Mouse (Mus musculus): ENCODE data around the gene Ky.

Ky gene

DNA sequence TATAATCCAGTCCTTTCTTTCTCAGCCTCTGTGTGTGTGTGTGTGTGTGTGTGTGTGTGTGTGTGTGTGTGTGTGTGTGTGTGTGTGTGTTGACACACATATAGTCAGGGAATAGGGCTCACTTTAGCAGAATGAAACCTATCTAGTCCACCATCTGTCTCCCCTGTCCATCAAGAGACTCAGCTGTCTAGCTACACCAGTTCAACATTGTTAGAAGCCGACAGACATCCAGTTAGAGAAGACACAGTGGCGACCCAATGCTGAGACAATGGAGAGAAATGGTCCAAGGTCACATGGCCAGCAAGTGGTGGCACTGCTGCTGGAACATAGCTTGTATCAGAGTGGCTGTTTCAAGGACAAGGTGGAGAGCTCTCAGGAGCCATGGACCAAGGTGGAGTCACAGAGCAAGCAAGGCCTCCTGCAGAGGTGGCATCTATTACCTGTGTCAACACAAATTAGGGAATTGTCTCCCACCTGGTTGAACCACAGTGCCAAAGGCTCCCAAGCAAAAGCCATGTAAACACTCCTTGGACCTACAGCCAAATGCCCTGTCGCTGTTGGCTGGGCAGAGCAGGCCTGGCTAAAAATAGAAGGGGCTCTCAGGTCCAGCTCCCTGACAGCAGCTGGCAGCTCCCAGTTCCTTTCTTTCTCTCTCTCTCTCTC, 703 bp upstream of the Ky start:
- DNase-seq = peak; percentile 87 to 88

- DNase-seq = no peak
Observed at GRCm38 (mm10) chr9:102508315-102508714, 2.8 kb downstream of the Ky start.

- peak; percentile 89 for DNase-seq
Observed at GRCm38 (mm10) chr9:102511423-102511822, 5.9 kb downstream of the Ky start.

- DNase-seq = no peak
Observed at GRCm38 (mm10) chr9:102513578-102513977, 8.0 kb downstream of the Ky start.

GRCm38 (mm10) chr9:102518443-102518842, 12.9 kb downstream of the Ky start:
- peak; percentile 91 to 92 for DNase-seq

- no peak for DNase-seq
Observed at GRCm38 (mm10) chr9:102521396-102521795, 15.8 kb downstream of the Ky start.

DNA sequence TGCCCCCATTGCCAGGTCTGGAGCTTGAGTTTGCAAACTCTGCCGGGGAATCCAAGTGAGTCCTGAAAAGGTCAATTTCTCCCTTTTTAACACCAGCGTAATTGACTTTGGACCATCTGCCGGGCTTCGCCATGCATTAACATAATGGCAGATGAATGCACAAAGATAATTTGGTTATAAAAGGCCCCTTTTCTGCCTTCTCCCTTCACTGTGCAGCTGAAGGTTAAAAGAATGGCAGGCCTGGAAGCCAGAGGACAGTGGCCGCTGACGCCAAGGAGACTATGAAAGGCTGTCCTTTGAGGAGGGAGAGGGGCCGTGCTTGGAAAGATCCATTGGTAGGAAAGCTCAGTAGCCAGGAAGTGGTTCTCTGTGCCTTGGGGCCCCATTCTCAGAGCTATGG, 22.6 kb downstream of the Ky start:
- peak in 1 of 2 experiments; percentile 17 for DNase-seq

DNA sequence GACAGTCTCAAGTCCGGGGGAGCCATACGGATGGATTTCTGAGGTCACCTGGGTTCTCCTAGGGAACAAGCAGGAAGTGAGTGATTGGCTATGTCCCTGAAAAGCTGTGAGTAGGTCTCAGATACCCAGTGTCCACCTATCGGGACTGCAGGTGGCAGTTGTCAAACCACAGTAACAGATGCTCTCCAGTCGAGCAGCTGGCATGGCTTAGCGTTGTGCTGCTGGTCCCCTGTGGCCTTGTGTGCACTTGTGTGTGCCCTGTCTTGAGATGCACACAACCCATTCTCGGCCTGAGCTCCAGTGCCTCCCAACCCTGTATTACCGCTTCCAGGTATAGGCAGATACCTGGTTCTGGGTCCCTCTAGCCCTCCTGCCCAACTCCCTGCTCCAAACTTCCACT, 23.0 kb downstream of the Ky start:
- DNase-seq = peak in 1 of 2 experiments; percentile 21

- DNase-seq = no peak
Observed at GRCm38 (mm10) chr9:102529008-102529407, 23.5 kb downstream of the Ky start.

GRCm38 (mm10) chr9:102531051-102531892, 25.7 kb downstream of the Ky start:
- DNase-seq = no peak

- DNase-seq = peak; percentile 51 to 67
Observed at GRCm38 (mm10) chr9:102536968-102537367, 31.4 kb downstream of the Ky start.

DNA sequence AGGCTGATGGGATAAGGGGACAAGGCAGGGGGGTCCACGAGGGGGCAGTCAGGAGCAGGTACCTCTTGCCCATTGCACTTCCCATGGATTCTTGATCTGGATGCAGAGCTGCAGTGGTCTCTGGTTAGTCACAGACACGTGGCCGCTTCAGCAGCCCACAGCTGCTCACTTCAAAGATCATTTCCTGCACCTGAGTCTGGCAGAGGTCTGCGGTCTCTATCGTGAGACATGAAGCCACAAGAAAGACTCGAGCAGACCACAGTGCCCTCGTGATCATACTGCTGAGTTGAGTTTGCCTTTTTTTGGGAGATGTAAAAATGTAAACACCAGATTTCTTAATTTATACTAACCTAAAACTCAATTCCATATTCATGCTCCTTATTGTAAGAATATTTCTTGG, 34.1 kb downstream of the Ky start:
- DNase-seq = no peak

DNA sequence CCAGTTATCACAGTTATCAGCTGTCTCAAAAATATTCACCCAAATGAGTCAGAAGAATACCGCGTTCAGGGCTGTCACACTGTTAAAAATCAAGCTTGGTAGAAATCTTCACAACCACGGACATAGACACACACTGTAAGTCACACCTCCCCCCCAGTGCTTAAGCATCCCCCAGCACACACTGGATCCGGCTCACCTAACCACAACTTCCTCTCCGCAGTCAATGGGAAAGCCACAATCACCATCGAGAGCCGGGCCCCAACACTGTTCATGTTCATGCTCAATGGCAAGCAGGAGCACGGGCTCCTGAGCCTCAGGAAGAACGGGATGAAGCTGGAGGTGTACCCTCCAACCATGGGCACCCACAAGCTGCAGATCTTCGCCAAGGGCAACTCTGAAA, 36.1 kb downstream of the Ky start:
- DNase-seq = no peak

DNA sequence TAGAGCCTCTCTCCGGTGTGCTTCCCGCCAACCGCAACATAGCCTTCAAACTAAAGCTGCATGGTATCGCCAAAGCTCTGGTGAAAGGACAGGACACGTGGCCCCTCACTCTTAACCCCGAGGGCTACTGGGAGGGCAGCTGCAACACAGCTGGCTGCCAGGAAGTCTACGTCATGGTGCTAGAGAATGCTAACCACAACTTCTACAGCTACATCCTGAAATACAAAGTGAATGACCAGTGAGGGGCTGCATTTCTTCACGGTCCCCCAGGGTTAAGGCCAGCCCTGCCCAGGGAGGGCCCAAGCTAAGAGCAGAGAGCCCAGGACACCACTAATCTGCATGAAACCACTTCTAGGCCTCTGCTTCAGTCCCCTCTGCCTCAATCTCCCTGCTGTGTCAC, 37.0 kb downstream of the Ky start:
- DNase-seq = no peak

- peak; percentile 50 to 57 for DNase-seq
Observed at GRCm38 (mm10) chr9:102543761-102544115, 38.2 kb downstream of the Ky start.

DNA sequence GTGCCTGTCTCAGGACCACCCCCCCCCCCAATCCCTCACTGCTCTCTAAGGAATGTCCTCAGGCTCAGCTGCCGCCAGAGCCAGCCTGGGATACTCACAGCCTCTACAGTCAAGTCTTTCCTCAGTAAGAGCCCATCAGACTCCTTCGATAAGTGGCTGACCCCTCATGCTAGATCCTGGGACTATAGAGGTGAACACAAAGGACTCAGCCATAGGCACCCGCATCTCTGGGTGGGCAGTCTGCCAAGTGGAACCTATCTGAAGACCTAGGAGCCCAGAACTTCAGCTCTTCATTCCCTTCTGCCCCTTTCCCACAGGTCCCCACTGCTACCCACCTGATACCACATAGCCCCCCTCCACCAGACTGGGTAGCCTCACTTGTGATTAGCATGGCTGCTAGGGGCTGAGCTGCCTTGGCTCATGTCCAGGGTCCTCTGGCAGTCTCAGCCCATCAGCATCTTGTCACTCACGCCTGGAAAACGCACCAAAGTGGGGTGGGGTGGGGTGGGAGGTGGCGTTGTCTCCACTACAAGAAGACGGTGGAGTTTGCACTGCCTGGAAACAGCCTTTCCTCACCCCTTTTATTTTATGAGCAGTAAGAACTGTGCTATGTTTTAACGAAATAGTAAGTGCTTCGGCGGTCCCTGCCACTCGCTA, 38.7 kb downstream of the Ky start:
- peak; percentile 86 to 87 for DNase-seq

DNA sequence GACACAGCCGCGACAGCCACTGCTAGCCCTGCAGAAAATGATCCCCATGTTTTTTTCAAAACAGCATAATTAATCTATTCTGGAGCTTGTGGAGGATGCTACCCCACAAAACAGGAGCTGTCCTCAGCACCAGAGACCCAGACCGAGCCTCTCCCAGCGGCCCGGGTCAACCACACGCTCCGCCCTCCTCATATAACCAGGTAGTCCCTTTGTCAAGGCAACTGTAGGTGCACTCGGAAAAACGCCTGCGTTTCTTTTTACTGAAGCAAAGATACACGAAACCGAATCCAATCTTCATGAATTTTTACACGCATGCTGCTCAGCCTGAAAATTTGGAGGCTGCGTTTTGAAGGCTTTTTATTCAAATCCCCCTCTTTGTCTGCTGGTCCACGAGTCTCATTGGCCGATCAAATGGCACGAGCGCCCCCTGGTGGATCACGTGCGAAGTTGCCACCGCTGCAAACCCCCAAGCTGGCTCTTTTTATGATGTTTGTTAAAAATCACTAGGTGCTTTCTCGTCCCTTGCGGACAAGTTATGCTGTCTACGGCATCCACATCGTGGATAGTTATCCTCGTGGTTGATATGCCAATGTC, 39.3 kb downstream of the Ky start:
- peak; percentile 95 to 96 for DNase-seq

GRCm38 (mm10) chr9:102545406-102546255, 40.1 kb downstream of the Ky start:
- DNase-seq = peak; percentile 72 to 73

DNA sequence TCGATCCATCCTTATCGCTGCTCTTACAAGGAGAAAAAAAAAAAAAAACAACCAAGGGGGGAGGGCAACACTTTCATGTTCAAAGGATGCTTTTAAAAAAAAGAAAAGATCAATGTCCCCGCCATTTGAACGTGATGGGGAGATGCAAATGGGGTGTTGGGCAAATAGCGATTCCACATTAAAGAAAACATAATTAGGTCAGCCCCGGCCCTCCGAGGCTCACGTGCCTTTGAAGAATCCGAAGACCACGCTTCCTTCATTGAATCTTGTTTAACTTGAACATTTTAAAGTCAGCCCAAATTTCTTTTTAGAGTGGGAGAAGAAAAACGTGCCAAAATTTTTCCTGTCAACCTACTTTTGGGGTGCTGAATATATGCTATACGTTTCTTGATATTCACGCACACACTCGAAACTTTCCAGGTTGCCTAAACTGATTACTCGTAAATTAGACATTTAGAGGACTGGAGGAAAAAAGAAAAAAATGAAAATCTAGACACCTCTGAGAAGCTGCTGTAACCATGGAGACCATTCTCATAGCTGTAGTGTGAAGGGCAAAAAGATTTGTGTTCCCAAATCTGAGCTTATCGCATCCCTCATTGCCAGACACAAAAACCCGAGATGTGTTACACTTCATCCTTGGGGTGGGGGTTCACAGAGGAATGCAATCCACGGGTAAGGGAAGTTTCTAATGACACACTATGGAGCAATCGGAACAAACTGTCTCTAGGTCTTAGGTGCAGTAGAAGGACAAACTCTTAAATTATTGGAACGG, 40.9 kb downstream of the Ky start:
- DNase-seq = peak in 1 of 2 experiments; percentile 11

DNA sequence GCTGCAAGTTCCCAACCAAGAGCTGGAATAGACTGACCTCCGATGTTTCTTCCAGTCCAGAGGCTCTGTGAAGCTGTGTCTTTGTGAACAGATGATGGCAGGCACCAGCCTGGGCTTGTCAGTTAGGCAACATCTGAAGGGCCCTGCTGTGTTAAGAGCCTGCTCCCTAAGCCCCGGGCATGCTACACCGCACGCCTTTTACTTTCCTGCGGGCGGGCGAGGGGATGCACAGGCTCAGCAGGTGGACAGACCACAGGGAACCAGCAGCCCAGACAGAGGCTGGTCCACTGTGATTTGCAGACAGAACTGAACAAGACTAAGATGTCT, 41.4 kb downstream of the Ky start:
- peak; percentile 27 for DNase-seq

DNA sequence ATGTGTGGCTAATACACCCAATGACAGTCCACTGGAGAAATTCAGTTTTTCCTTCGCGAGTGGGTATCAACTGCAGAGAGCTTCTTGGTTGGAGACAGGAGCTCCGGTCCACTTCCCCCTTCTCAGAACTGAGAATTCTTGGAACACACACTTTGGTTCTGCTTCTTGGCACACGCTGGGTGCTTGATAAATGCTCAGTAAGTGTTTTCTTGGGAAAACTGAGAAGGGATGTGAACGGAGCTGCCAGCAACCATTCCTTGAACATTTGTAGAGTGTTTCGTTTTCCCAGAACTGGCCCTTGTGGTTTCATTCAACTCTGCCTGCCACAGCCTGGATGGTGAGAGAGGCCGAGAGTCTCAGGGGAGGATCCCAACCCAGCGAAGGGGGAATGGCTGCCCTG, 43.7 kb downstream of the Ky start:
- no peak for DNase-seq

- DNase-seq = peak in 1 of 2 experiments; percentile 13
Observed at GRCm38 (mm10) chr9:102551771-102552170, 46.2 kb downstream of the Ky start.
